Mouse (Mus musculus) limb, embryonic 14.5 days (tissue): ENCODE measurements at regions not wholly inside any gene's neighbourhood (a gene's known extent, or its start where the extent isn't known, plus 50 kb on each side); places are given as distances from the start of the nearest gene placed in this dataset.
"Not testable (repeated sequence)": the region's sequence is repeated elsewhere in the genome, so short reads cannot be mapped to it uniquely, and the experiment has no call there.

Source experiments
- ATAC-seq: fragments of 200-750 bp; cut with Nextera tagmentation; 2 replicates; pipeline ENCODE4 v1.8.0; 2017; ENCODE audit warnings: low read depth, moderate number of reproducible peaks, moderate TSS enrichment; ENCODE audit not compliant: low FRiP score
- DNase-seq: peaks from one replicate; pipeline ENCODE4 v3.0.0-alpha.2; 2015; ENCODE audit warnings: low spot score
- H3K27ac ChIP-seq: fragments of 300-500 bp; sonication (generic); replicated peaks from 2 replicates; pipeline ENCODE4 v1.5.1; 2014; ENCODE audit warnings: low read depth, mild to moderate bottlenecking, low read length, moderate library complexity, mixed read lengths
- H3K27me3 ChIP-seq: fragments of 300-500 bp; sonication (generic); 2 replicates; pipeline ENCODE4 v1.6.1; 2014; ENCODE audit warnings: low read length, mixed read lengths; ENCODE audit not compliant: control insufficient read depth, insufficient read depth
- H3K36me3 ChIP-seq: fragments of 300-500 bp; sonication (generic); 2 replicates; pipeline ENCODE4 v1.6.1; 2014; ENCODE audit warnings: mild to moderate bottlenecking, low read length, moderate library complexity, mixed read lengths; ENCODE audit not compliant: control insufficient read depth, insufficient read depth
- H3K4me1 ChIP-seq: fragments of 300-500 bp; sonication (generic); 2 replicates; pipeline ENCODE4 v1.6.1; 2014; ENCODE audit warnings: antibody characterized with exemption, low read length, mixed read lengths; ENCODE audit not compliant: control insufficient read depth, insufficient read depth
- H3K4me2 ChIP-seq: fragments of 300-500 bp; sonication (generic); replicated peaks from 2 replicates; pipeline ENCODE4 v1.6.1; 2014; ENCODE audit warnings: low read depth, mild to moderate bottlenecking, low read length, moderate library complexity; ENCODE audit not compliant: severe bottlenecking
- H3K4me3 ChIP-seq: fragments of 300-500 bp; sonication (generic); replicated peaks from 2 replicates; pipeline ENCODE4 v1.5.1; 2014; ENCODE audit warnings: low read length
- H3K9ac ChIP-seq: fragments of 300-500 bp; sonication (generic); 2 replicates; pipeline ENCODE4 v1.6.1; 2014; ENCODE audit warnings: mild to moderate bottlenecking, low read depth, low read length, moderate library complexity; ENCODE audit not compliant: severe bottlenecking
- H3K9me3 ChIP-seq: fragments of 300-500 bp; sonication (generic); 2 replicates; pipeline ENCODE4 v1.6.1; 2016; ENCODE audit warnings: low read length; ENCODE audit not compliant: control insufficient read depth
- POLR2A ChIP-seq: fragments of 200-500 bp; IDR thresholded peaks from 2 replicates; pipeline ENCODE4 v1.8.0; 2012; ENCODE audit warnings: inconsistent platforms, mild to moderate bottlenecking, moderate library complexity, borderline replicate concordance; ENCODE audit not compliant: insufficient read depth, insufficient read length; ENCODE audit errors: extremely low read depth
- WGBS: fragments of 180-500 bp; shearing (Covaris S2); extraction: QIAGEN DNeasy Blood & Tissue Kit; methylation state at CpG from one replicate; pipeline ENCODE4 v1.1.7; 2014; 5-methylcytosine and 5-hydroxymethylcytosine counted together

DNA sequence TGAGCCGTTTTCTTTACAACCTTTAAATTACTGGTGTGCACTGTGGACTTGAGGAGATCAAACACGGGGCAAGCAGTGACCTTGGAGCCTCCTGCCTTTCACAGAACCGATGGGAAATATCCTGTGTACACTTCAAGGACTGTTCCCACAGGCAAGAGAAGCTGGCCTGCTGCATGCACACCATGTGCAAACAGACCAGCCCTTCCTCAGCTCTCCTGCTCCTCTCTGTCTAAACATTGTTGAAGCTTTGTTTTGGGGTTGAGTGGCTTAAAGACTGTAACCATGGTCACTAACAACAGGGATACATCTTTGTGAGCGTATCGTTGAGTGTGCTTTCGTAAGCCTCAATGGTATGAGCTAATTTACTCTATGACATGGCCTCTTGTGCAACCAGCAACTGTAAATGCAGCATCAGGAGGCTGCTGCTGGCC is 50.2 kb upstream of the Agps start:
- Histone ChIP-seq H3K4me2 (no peak overlapping the region), H3K9me3 (no peaks in the 10 kb centered on the region), H3K9ac (no peak overlapping the region), H3K27me3 (no peaks in the 10 kb centered on the region), H3K4me1 (peaks cover 5% of the 10 kb centered on the region; the same call in 1 of the 2 replicates), H3K36me3 (no peaks in the 10 kb centered on the region), H3K27ac (no peak overlapping the region), H3K4me3 (no peak overlapping the region)
- 50% methylated on average over 6 of the region's 6 CpGs for WGBS
- ATAC-seq (no peak), DNase-seq (no peak)
- no peak for TF ChIP-seq POLR2A

DNA sequence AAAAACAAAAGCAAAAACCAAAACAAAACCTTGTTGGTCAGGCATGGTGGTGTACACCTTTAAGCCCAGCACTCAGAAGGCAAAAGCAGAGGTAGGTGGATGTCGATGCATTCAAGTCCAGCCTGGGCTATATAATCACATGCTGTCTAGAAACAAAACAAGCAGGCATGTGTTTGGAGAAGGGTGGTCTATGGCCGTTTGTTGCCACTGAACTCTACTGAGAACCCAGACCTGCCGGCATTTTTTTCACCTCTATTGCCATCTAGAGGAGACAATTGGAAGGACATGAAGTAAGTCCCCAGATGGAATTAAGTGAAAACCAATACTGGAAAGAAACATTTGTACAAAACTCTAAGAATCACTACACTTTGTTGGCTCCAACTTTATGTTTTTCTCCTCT is 50.9 kb upstream of the Agps start:
- ATAC-seq = peak; percentile 55; the same call in 1 of the 2 replicates
- Histone ChIP-seq H3K27ac (no peak overlapping the region), H3K27me3 (no peaks in the 10 kb centered on the region), H3K36me3 (no peaks in the 10 kb centered on the region), H3K9ac (no peak overlapping the region), H3K4me1 (peaks cover 5% of the 10 kb centered on the region), H3K4me2 (no peak overlapping the region), H3K9me3 (no peaks in the 10 kb centered on the region), H3K4me3 (no peak overlapping the region)
- no peak for TF ChIP-seq POLR2A
- DNase-seq = peak; percentile 50
- WGBS = 3% methylated on average over 3 of the region's 3 CpGs

DNA sequence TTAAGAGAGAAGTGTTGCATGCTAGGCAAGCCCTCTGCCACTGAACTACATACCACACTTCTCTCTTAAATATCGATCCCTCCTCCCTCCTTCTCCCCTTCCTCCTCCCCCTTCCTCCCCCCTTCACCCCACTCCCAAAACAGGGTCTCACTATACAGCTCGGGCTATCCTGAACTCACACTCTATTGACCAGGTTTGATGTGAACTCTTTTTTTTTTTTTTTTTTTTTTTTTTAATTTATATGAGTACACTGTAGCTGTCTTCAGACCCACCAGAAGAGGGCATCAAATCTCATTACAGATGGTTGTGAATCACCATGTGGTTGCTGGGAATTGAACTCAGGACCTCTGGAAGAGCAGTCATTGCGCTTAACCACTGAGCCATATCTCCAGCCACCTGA is 53.3 kb upstream of the Agps start:
- ATAC-seq, H3K9me3 ChIP-seq, H3K9ac ChIP-seq, H3K27me3 ChIP-seq, H3K27ac ChIP-seq, H3K4me3 ChIP-seq, DNase-seq, H3K4me2 ChIP-seq, H3K4me1 ChIP-seq, H3K36me3 ChIP-seq: not testable (repeated sequence)
- 84% methylated on average over 3 of the region's 3 CpGs for WGBS

DNA sequence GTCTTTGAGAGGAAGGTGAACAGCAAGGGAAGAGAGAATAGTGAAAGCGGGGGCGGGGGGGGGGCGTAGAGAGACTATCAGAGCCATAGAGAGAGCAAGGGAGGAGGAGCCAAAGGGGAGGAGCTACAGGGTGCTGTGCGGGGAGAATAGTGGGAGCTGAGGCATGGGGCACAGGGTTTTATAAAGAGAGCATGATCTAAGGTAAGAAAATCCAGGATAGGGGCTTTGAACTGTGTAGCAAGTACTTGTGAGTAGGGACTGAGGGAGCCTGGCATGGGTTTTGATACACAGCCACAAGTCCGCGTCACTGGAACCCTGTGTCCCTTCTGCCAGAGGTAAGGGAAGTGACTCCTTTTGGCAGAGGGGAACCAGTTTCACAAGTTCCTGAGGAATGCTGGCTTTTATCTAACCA is 54.9 kb upstream of the Agps start:
- TF ChIP-seq POLR2A = no peak
- DNase-seq = no peak
- H3K4me1 ChIP-seq = peaks cover 5% of the 10 kb centered on the region
- H3K27me3 ChIP-seq = no peaks in the 10 kb centered on the region
- 21% methylated on average over 5 of the region's 6 CpGs for WGBS
- H3K9me3 ChIP-seq = no peaks in the 10 kb centered on the region
- H3K9ac ChIP-seq = 0 out of 2 replicates have a peak overlapping the region, but pooled peaks have one; percentile 7
- peak overlapping the region; percentile 21 for H3K4me2 ChIP-seq
- no peaks in the 10 kb centered on the region for H3K36me3 ChIP-seq
- H3K27ac ChIP-seq = no peak overlapping the region
- ATAC-seq = 0 out of 2 replicates have a peak, but pooled peaks have one; percentile 42
- H3K4me3 ChIP-seq = no peak overlapping the region

DNA sequence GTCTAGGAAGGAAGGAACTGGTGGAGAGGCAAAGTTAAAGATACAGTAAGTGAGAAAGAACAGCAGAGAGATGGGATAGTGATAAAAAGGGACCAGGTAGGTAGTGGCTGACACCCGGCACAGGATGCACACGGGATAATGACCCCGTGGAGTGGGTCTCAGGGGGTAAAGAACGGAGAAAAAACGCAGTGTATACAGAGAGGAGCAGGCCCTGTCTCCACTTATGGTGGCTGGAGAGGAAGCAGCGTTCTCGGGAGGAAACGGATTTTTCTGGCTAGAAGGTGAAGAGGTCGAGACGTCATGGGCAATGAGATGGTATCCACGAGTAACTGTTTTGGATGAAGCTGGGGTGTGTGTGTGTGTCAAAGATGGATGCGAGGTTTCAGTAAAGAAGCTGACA is 55.4 kb upstream of the Agps start:
- H3K9me3 ChIP-seq = no peaks in the 10 kb centered on the region
- no peaks in the 10 kb centered on the region for H3K36me3 ChIP-seq
- H3K4me3 ChIP-seq = no peak overlapping the region
- WGBS = 30% methylated on average over 12 of the region's 12 CpGs
- peaks cover 5% of the 10 kb centered on the region for H3K4me1 ChIP-seq
- no peak for TF ChIP-seq POLR2A
- no peaks in the 10 kb centered on the region for H3K27me3 ChIP-seq
- no peak overlapping the region for H3K27ac ChIP-seq
- peak overlapping the region; percentile 21 for H3K4me2 ChIP-seq
- DNase-seq (no peak), ATAC-seq (no peak)
- H3K9ac ChIP-seq = no peak overlapping the region

DNA sequence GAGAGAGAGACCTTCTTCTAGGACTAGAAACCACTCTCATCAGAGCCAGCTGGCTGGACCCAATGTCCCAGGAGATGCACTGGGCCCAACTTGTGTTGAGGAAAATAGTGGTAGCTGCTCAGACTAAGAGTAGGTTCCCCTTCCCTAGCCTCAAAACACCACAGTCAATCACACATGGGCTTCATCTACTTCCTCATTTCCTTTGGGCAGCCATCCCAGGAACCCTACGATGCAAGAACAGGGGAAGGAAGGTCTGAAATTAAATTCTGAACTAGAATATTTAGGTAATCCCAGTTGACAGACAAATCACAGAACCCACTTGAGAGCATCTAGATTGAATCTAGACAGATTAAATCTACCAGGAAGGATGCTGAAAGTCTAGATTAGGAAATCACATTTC is 56.8 kb upstream of the Agps start:
- Histone ChIP-seq H3K27me3 (no peaks in the 10 kb centered on the region), H3K36me3 (no peaks in the 10 kb centered on the region), H3K4me3 (no peak overlapping the region), H3K27ac (no peak overlapping the region), H3K9ac (no peak overlapping the region), H3K9me3 (no peaks in the 10 kb centered on the region), H3K4me1 (no peaks in the 10 kb centered on the region; the same call in 1 of the 2 replicates), H3K4me2 (no peak overlapping the region)
- DNase-seq (no peak), ATAC-seq (no peak)
- TF ChIP-seq POLR2A = no peak
- 38% methylated on average over 1 of the region's 1 CpGs for WGBS
